Mouse (Mus musculus) CH12.LX (cell line): ENCODE data around the gene Emc6. TPM values are rescaled to one million over a fixed set of nuclear protein-coding genes. Genes with fewer than 3 reads are reported as not detected.

ENCODE experiments used
- DNase-seq: peaks from one replicate; pipeline ENCODE4 v3.0.0-alpha.2; 2013; ENCODE audit errors: extremely low read depth
- H3K27ac ChIP-seq: 2 replicates; pipeline ENCODE4 v1.5.1; 2012; ENCODE audit warnings: low read depth, mild to moderate bottlenecking, control low read depth, moderate library complexity; ENCODE audit not compliant: insufficient read depth
- H3K27me3 ChIP-seq: replicated peaks from 2 replicates; pipeline ENCODE3; 2012; ENCODE audit warnings: inconsistent platforms
- H3K36me3 ChIP-seq, 2 experiments: replicated peaks in 1 of 2; 2 replicates each; pipeline versions ENCODE3 to v1.6.1; 2012; ENCODE audit warnings: inconsistent platforms in 1 of 2, low read length in 1 of 2, mild to moderate bottlenecking in 1 of 2, mixed read lengths in 1 of 2, moderate library complexity in 1 of 2; ENCODE audit not compliant: control insufficient read depth in 1 of 2, insufficient read depth in 1 of 2
- H3K4me1 ChIP-seq, 2 experiments: 2 replicates each; pipeline ENCODE4 v1.6.1; 2012; ENCODE audit warnings: inconsistent platforms in 1 of 2, moderate library complexity in 1 of 2; ENCODE audit not compliant: insufficient read depth in 2 of 2, control insufficient read depth in 1 of 2
- H3K4me2 ChIP-seq: 2 replicates; pipeline ENCODE4 v1.6.1; 2012; ENCODE audit warnings: low read depth, mild to moderate bottlenecking, control low read depth; ENCODE audit not compliant: poor library complexity, insufficient read depth, severe bottlenecking
- H3K4me3 ChIP-seq, 3 experiments: fragments of 150-350 bp in 1 of 3; sonication (generic) in 1 of 3; replicated peaks in 1 of 3; 2 replicates each; pipeline versions ENCODE3 to v1.5.1; 2011 to 2012; ENCODE audit warnings: low read depth in 2 of 3, low read length in 2 of 3, mild to moderate bottlenecking in 2 of 3, moderate library complexity in 2 of 3, control low read depth in 1 of 3, improper control_type of control experiment in 1 of 3, inconsistent platforms in 1 of 3, mixed read lengths in 1 of 3; ENCODE audit not compliant: poor library complexity in 1 of 3
- H3K79me2 ChIP-seq: replicated peaks from 2 replicates; pipeline ENCODE4 v1.6.1; 2012; ENCODE audit warnings: mild to moderate bottlenecking, moderate library complexity; ENCODE audit not compliant: control insufficient read depth, poor library complexity, insufficient read depth, severe bottlenecking; ENCODE audit errors: extremely low read depth
- H3K9ac ChIP-seq: 2 replicates; pipeline ENCODE4 v1.6.1; 2012; ENCODE audit warnings: low read depth, mild to moderate bottlenecking, control low read depth, moderate library complexity; ENCODE audit not compliant: insufficient read depth
- H3K9me3 ChIP-seq: replicated peaks from 2 replicates; pipeline ENCODE3; 2012; ENCODE audit warnings: low read length, inconsistent platforms, mixed read lengths
- BHLHE40 ChIP-seq: IDR thresholded peaks from 2 replicates; pipeline ENCODE4 v1.6.1; 2011; ENCODE audit warnings: mild to moderate bottlenecking, low read depth, low read length, improper control_type of control experiment
- CTCF ChIP-seq, 2 experiments: IDR thresholded peaks in 1 of 2; conservative IDR thresholded peaks in 1 of 2; 2 replicates each; pipeline ENCODE4 v1.5.1; 2011 to 2012; ENCODE audit warnings: low read depth in 2 of 2, low read length in 2 of 2, improper control_type of control experiment in 1 of 2, inconsistent platforms in 1 of 2, mild to moderate bottlenecking in 1 of 2, moderate library complexity in 1 of 2
- E2F4 ChIP-seq: IDR thresholded peaks from 2 replicates; pipeline ENCODE4 v1.6.1; 2011; ENCODE audit warnings: low read depth, low read length, improper control_type of control experiment; ENCODE audit not compliant: insufficient replicate concordance
- EP300 ChIP-seq: IDR thresholded peaks from 2 replicates; pipeline ENCODE4 v1.6.1; 2011; ENCODE audit warnings: low read length, improper control_type of control experiment
- ETS1 ChIP-seq: conservative IDR thresholded peaks from 2 replicates; pipeline ENCODE4 v1.6.1; 2012; ENCODE audit warnings: low read depth, mild to moderate bottlenecking, inconsistent platforms, low read length, improper control_type of control experiment, moderate library complexity
- GABPA ChIP-seq: IDR thresholded peaks from 2 replicates; pipeline ENCODE4 v1.6.1; 2012; ENCODE audit warnings: low read depth, low read length, improper control_type of control experiment, inconsistent platforms; ENCODE audit not compliant: insufficient replicate concordance
- HCFC1 ChIP-seq: IDR thresholded peaks from 2 replicates; pipeline ENCODE4 v1.6.1; 2012; ENCODE audit warnings: low read depth, mild to moderate bottlenecking, inconsistent platforms, low read length, improper control_type of control experiment
- IRF4 ChIP-seq: IDR thresholded peaks from 2 replicates; pipeline ENCODE4 v1.6.1; 2014; ENCODE audit warnings: low read depth, mild to moderate bottlenecking, inconsistent platforms, low read length, improper control_type of control experiment
- JUND ChIP-seq: conservative IDR thresholded peaks from 2 replicates; pipeline ENCODE4 v1.6.1; 2011; ENCODE audit warnings: low read depth, low read length, improper control_type of control experiment
- KAT2A ChIP-seq: IDR thresholded peaks from 2 replicates; pipeline ENCODE4 v1.6.1; 2012; ENCODE audit warnings: low read length, improper control_type of control experiment, inconsistent platforms; ENCODE audit not compliant: insufficient replicate concordance
- MYC ChIP-seq: IDR thresholded peaks from 2 replicates; pipeline ENCODE4 v1.6.1; 2011; ENCODE audit warnings: low read depth, mild to moderate bottlenecking, improper control_type of control experiment, low read length
- NELFE ChIP-seq: IDR thresholded peaks from 2 replicates; pipeline ENCODE4 v1.6.1; 2011; ENCODE audit warnings: low read depth, low read length, improper control_type of control experiment
- NRF1 ChIP-seq: IDR thresholded peaks from 2 replicates; pipeline ENCODE4 v1.6.1; 2014; ENCODE audit warnings: low read depth, mild to moderate bottlenecking, inconsistent platforms, low read length, improper control_type of control experiment, moderate library complexity
- PAX5 ChIP-seq: IDR thresholded peaks from 2 replicates; pipeline ENCODE4 v1.6.1; 2012; ENCODE audit warnings: low read length, inconsistent platforms, mixed read lengths
- POLR2AphosphoS2 ChIP-seq: IDR thresholded peaks from 2 replicates; pipeline ENCODE4 v1.6.1; 2011; ENCODE audit warnings: low read depth, low read length, improper control_type of control experiment
- RCOR1 ChIP-seq: conservative IDR thresholded peaks from 2 replicates; pipeline ENCODE4 v1.6.1; 2012; ENCODE audit warnings: low read depth, mild to moderate bottlenecking, inconsistent platforms, low read length, improper control_type of control experiment
- UBTF ChIP-seq: IDR thresholded peaks from 2 replicates; pipeline ENCODE4 v1.6.1; 2012; ENCODE audit warnings: low read depth, mild to moderate bottlenecking, inconsistent platforms, low read length, improper control_type of control experiment, moderate library complexity
- USF1 ChIP-seq: IDR thresholded peaks from 2 replicates; pipeline ENCODE4 v1.6.1; 2014; ENCODE audit warnings: low read depth, mild to moderate bottlenecking, inconsistent platforms, low read length, improper control_type of control experiment
- ZC3H11A ChIP-seq: IDR thresholded peaks from 2 replicates; pipeline ENCODE4 v1.6.1; 2012; ENCODE audit warnings: low read depth, mild to moderate bottlenecking, inconsistent platforms, low read length, improper control_type of control experiment
- ZKSCAN1 ChIP-seq: IDR thresholded peaks from 2 replicates; pipeline ENCODE4 v1.6.1; 2012; ENCODE audit warnings: low read depth, inconsistent platforms, low read length, improper control_type of control experiment, borderline replicate concordance
- ZMIZ1 ChIP-seq: IDR thresholded peaks from 2 replicates; pipeline ENCODE4 v1.6.1; 2012; ENCODE audit warnings: low read depth, mild to moderate bottlenecking, inconsistent platforms, low read length, improper control_type of control experiment
- ZNF384 ChIP-seq: IDR thresholded peaks from 2 replicates; pipeline ENCODE4 v1.6.1; 2012; ENCODE audit warnings: low read depth, low read length, improper control_type of control experiment, inconsistent platforms
- dilution Hi-C: fragments of 300-500 bp; cut with MboI; formaldehyde crosslinking; loops from 2 replicates; pipeline ENCODE4 v1.14.3; 2020; ENCODE audit warnings: low sequenced_read_pairs; ENCODE audit not compliant: extremely low pct_unique_long_range_greater_than_20kb, extremely low pct_ligation_motif_present
- in situ Hi-C: fragments of 300-500 bp; cut with MboI; formaldehyde crosslinking; loops from 3 replicates; pipeline ENCODE4 v1.14.3; 2019; ENCODE audit warnings: low sequenced_read_pairs, low pct_ligation_motif_present, low pct_unique_long_range_greater_than_20kb, mixed read lengths
- polyA plus RNA-seq: library from polyadenylated mRNA; unstranded; fragments of >175 nt; gene quantifications from 2 replicates; pipeline ENCODE4 v1.2.1, GENCODE M21; 2012; ENCODE audit warnings: low read depth; ENCODE audit not compliant: insufficient read length
- total RNA-seq, 2 experiments: library from RNA; depleted of rRNA; stranded (reverse); fragments of 300-350 nt in 1 of 2; fragments of >200 nt in 1 of 2; gene quantifications; 2 replicates each; pipeline ENCODE4 v1.2.3; 2012 to 2014

Gene Emc6
- total and polyA plus RNA-seq, 3 experiments, result 124 to 292 (median 138) TPM

DNA sequence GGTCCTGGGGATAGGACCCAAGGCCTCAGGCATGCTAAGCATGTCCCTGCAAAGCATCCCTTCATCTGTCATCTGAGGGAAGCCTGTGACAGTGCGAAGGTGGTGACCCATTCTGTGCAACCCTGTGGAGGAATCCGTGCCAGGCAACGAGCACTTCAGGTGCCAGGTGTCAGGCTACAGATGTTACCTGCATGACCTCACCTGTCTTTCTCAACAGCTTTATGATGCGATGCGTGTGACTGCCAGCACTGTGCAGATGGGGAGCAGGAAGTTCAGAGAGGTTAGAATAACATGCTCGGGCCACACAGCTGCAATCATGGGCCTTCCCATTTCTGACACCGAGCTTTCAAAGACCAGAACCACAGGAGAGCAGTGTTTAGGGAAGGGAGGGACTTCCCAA is 28.4 kb upstream of the Emc6 start:
- Histone ChIP-seq H3K36me3 (no peaks in the 10 kb centered on the region), H3K4me3 (no peak overlapping the region), H3K4me2 (no peak overlapping the region), H3K27me3 (peaks cover 2% of the 10 kb centered on the region), H3K79me2 (no peaks in the 10 kb centered on the region), H3K4me1 (peaks cover 4 to 9% of the 10 kb centered on the region in 2 experiments; a peak in 3 of 4 replicates), H3K9ac (no peak overlapping the region), H3K9me3 (peaks cover 2% of the 10 kb centered on the region), H3K27ac (no peak overlapping the region)
- in situ Hi-C loops, result no loop called here
- DNase-seq, result no peak
- dilution Hi-C loops, result no loop called here
- no peak for TF ChIP-seq E2F4
- no peak for TF ChIP-seq NELFE
- no peak for TF ChIP-seq UBTF
- TF ChIP-seq CTCF (conservative IDR thresholded peaks at IDR 0.05 in 1 of 2, IDR thresholded peaks at IDR 0.05 in 1 of 2; ENCODE audit: low read depth in 2 of 2, low read length in 2 of 2), result no peak
- TF ChIP-seq ZKSCAN1, result no peak
- TF ChIP-seq MYC, result no peak
- no peak for TF ChIP-seq ETS1
- no peak for TF ChIP-seq KAT2A
- no peak for TF ChIP-seq ZMIZ1
- no peak for TF ChIP-seq RCOR1
- no peak for TF ChIP-seq BHLHE40
- TF ChIP-seq JUND, result no peak
- TF ChIP-seq ZNF384, result no peak
- TF ChIP-seq IRF4, result no peak
- no peak for TF ChIP-seq PAX5
- TF ChIP-seq ZC3H11A, result no peak
- no peak for TF ChIP-seq NRF1
- TF ChIP-seq POLR2AphosphoS2, result no peak
- no peak for TF ChIP-seq USF1
- no peak for TF ChIP-seq HCFC1
- TF ChIP-seq, all 38 proteins: peak for 0

DNA sequence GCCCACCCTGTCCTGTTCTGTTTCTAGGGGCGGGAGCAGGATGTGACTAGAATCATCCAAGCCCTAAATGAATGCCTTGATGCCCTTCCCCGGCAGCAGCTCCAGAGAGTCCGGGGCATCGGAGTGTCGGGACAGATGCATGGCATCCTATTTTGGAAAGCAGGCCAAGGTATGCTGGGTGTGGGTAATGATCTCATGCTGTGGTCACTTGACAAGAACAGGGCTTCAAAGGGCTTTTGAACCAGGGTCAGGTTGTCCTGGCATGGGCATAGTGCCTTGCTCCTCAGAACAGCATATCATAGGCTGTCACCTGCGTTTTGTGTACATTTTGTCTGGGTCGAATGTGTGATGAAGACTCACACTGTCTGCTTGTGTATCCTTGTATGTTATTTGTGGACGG is 27.1 kb upstream of the Emc6 start:
- in situ Hi-C loops (no loop called here), dilution Hi-C loops (no loop called here)
- H3K4me2 ChIP-seq, result no peak overlapping the region
- TF ChIP-seq CTCF (conservative IDR thresholded peaks at IDR 0.05 in 1 of 2, IDR thresholded peaks at IDR 0.05 in 1 of 2; ENCODE audit: low read depth in 2 of 2, low read length in 2 of 2), result no peak
- no peak for TF ChIP-seq EP300
- no peak for TF ChIP-seq GABPA
- TF ChIP-seq RCOR1, result no peak
- TF ChIP-seq POLR2AphosphoS2, result no peak
- no peaks in the 10 kb centered on the region for H3K36me3 ChIP-seq
- no peaks in the 10 kb centered on the region for H3K79me2 ChIP-seq
- peaks cover 4 to 16% of the 10 kb centered on the region in 2 experiments; a peak in 3 of 4 replicates for H3K4me1 ChIP-seq
- no peak overlapping the region for H3K27ac ChIP-seq
- peaks cover 2% of the 10 kb centered on the region for H3K27me3 ChIP-seq
- peaks cover 2% of the 10 kb centered on the region for H3K9me3 ChIP-seq
- H3K4me3 ChIP-seq, result no peak overlapping the region
- DNase-seq, result no peak
- no peak overlapping the region for H3K9ac ChIP-seq
